Mouse (Mus musculus): ENCODE data around the gene Nxpe3.
A peak's percentile ranks its signal among the peaks of the same experiment; 100 is the strongest.

- no peak for TF ChIP-seq EP300 (IDR thresholded peaks at IDR 0.05; ENCODE audit: insufficient read depth, low read depth, low read length)
- peak; percentile 32 for TF ChIP-seq CTCF (IDR thresholded peaks at IDR 0.05)
Observed at GRCm38 (mm10) chr16:55889451-55889850, 5.6 kb downstream of the Nxpe3 start.
